Mouse (Mus musculus): ENCODE data around the gene Krt26.

Krt26 gene

GRCm38 (mm10) chr11:99284833-99285312 lies 52.9 kb downstream of the Krt26 start, which contains the start of gene Krt24:
TSS of gene Krt24 (minus strand) at chr11:99285262.
- in situ Hi-C loops (cut with MboI, MseI) = loop anchor here in 1 of 2 experiments (5.0 kb wide), 1 partner anchor 228 kb away; no protein-coding TSS in a partner anchor

- in situ Hi-C loops (cut with MboI, MseI) = loop anchor here in 1 of 2 experiments (5.0 kb wide), 1 partner anchor 227 kb away; no protein-coding TSS in a partner anchor
These were observed 53.8 kb downstream of the Krt26 start for GRCm38 (mm10) chr11:99284011-99284410.

- in situ Hi-C loops (cut with MboI, MseI) = loop anchor here in 1 of 2 experiments (5.0 kb wide), 1 partner anchor 226 kb away; no protein-coding TSS in a partner anchor
These were observed 54.4 kb downstream of the Krt26 start for GRCm38 (mm10) chr11:99283334-99283733.

GRCm38 (mm10) chr11:99281116-99281515 lies 56.6 kb downstream of the Krt26 start:
- in situ Hi-C loops (cut with MboI, MseI) = loop anchor here in 1 of 2 experiments (5.0 kb wide), 1 partner anchor 224 kb away; no protein-coding TSS in a partner anchor

- in situ Hi-C loops (cut with MboI, MseI) = loop anchor here in 1 of 2 experiments (5.0 kb wide), 1 partner anchor 223 kb away; no protein-coding TSS in a partner anchor
These were observed 57.8 kb downstream of the Krt26 start for GRCm38 (mm10) chr11:99279986-99280385.

Data from T-helper 17 cell (primary cell).